Mouse (Mus musculus) kidney, adult 2 months (tissue): Measurements from ENCODE around the gene Alg1.
A peak's percentile ranks its signal among the peaks of the same experiment; 100 is the strongest.

ENCODE experiments used
- CTCF ChIP-seq: fragments of 200-500 bp; conservative IDR thresholded peaks from 2 replicates; pipeline ENCODE4 v1.5.1; 2011; ENCODE audit warnings: low read depth, mild to moderate bottlenecking, control low read depth, low read length, moderate library complexity, mixed read lengths; ENCODE audit not compliant: insufficient read depth, insufficient read length
- POLR2A ChIP-seq: fragments of 200-500 bp; IDR thresholded peaks from one replicate; pipeline ENCODE4 v1.6.1; 2011; ENCODE audit warnings: low read depth, low read length, control low read depth

GRCm38 (mm10) chr16:5203668-5204433 lies 29.6 kb upstream of the Alg1 start, which contains the start of gene Nagpa:
- TF ChIP-seq CTCF (no peak), POLR2A (peak; percentile 26)
